Mouse (Mus musculus) left cerebral cortex, postnatal 14 days (tissue): ENCODE measurements at regions not wholly inside any gene's neighbourhood (a gene's known extent, or its start where the extent isn't known, plus 50 kb on each side); places are given as distances from the start of the nearest gene placed in this dataset.
"Not testable (repeated sequence)": the region's sequence is repeated elsewhere in the genome, so short reads cannot be mapped to it uniquely, and the experiment has no call there.

Experiments
- DNase-seq, 2 experiments: peaks; one replicate each; pipeline ENCODE4 v3.0.0; 2021 to 2022; ENCODE audit warnings: low spot score in 2 of 2, mixed read lengths in 1 of 2
- intact Hi-C: fragments of 180-260 bp; cut with DNase I; formaldehyde crosslinking; loops from one replicate; pipeline ENCODE4 v1.15.1; 2025

DNA sequence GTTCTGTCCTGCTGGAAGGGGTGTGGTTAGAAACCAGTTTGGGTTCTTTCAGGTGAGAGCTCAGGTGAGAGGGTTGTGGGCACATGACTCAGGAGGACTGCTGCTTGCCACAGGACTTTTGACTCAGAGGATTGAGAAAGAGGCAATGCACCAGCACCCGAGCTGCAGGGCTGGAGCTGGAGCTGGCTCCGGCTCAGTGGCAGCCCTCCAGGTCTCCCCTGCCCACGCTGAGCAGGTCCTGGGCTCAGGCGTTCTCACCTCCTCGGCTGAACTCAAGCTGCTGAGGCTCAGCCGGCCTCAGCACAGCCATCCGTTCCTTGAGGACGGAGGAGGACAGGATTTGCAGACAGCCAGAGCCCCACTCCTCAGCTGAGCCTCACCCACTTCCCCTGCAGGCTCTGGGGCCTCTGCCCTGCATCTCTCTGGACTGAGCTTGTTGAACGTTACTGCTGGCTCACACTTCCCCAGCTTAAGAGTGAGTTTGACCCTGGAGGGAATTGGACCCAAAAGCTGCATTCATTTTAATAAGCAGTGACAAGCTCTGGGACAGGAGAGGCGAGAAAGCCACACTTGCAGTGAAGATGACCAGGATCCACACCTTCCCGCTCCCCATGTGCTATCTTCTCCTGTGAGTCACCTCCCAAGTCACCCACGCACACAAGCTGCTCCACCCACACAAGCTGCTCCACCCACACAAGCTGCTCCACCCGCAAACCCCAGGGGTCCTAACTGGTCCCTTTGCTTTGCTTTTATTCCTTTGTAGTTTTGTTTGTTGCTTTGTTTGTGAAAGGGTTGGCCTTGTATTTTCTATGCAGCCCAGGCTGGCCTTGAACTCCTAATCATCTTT is 981.0 kb downstream of the 4930447A16Rik start:
- intact Hi-C loops: no loop called here
- DNase-seq: no peak

DNA sequence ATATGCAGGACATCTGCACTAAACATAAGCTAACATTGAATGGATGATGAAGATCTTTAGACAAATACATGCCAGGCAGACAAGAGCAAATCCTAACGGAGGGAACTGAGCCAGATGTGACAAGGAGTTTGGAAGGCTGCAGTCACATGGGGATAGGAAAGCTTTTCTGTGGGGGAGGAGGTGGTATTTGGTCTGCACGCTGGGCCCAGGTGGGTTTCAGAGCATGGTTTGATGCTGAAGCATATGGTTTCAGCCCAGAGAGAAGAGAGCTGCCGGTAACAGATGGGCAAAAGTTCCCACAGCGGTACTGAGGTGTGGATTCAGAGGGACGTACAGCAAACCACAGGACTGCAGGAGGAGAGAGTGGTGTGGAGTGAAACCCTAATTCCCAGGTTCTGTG is 982.1 kb downstream of the 4930447A16Rik start:
- intact Hi-C loops: no loop called here
- DNase-seq: no peak

DNA sequence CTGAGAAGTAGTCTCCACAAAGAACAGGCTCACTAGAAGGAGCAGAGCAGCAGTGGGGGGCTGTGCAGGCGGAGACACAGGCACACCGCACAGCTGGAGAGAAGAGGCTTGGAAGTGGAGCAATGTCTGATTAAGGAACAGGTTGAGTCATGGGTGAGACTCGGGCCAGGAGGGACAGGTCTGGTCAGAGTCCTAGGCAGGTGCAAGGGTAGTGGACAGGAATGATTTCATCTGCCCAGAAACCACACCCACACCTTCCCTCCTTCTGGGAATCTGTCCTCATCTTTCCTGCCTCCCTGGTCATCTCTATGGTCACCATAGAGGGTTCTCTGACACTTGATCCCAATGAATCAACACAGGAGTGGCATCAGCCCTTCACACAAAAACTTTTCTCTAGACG is 983.8 kb downstream of the 4930447A16Rik start:
- DNase-seq: no peak
- intact Hi-C loops: no loop called here

DNA sequence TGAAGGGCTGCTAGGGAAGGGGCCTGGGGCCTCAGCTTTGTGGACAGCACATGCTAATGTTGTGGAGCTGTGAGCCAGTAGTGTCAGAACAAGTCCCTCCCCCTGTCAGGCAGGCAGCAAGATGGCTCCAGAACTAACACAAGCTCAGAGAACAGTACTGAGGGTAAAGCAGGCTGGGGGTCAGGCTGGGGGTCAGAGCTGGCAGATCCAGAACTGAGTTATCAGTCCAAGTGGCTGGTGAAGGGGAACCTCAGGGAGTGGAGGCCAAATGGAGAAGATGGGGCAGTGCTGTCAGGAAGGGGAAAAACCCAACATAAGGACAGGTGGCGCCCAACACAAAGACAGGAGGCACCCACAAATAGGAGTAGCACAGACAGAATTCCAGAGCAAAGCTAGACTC is 985.1 kb downstream of the 4930447A16Rik start:
- intact Hi-C loops: no loop called here
- DNase-seq: no peak

DNA sequence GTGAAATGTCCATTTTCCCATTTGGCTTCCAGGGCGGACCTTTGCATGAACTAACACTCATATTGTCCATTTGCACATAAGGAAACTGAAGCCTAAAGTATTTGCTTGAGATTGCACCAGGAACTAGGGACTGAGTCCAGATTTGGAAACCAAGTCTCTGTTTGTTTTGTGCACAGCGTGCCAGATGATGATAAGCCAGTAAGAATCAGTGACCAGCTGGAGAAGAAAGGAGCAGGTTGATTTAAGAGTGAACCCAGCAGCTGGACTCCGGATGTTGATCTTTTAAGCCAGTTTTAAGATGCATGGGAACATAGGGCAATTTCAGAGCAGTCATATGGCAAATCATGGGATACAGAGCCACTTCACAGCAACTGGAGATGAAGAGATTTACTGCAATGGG is 987.1 kb downstream of the 4930447A16Rik start:
- intact Hi-C loops: no loop called here
- DNase-seq: no peak

DNA sequence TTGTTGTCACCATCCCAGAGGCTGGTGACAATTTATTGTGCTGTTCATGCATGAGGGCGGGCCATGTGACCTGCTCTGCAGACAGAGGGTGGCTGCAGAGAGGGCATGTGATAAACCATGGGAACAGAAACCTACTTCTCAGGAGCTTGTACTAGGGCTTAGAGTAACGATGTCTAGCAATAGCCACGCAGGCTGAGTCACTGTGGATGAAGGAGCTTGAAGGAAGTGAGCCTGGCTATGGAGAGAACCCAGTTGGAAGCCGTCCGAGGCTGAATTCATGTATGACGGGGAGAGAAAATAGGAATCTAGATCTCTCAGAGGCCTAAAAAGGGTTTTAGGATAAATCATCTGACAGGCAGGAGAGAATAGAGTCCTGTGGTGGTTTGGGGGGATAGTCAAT is 988.0 kb downstream of the 4930447A16Rik start:
- intact Hi-C loops: no loop called here
- no peak for DNase-seq

DNA sequence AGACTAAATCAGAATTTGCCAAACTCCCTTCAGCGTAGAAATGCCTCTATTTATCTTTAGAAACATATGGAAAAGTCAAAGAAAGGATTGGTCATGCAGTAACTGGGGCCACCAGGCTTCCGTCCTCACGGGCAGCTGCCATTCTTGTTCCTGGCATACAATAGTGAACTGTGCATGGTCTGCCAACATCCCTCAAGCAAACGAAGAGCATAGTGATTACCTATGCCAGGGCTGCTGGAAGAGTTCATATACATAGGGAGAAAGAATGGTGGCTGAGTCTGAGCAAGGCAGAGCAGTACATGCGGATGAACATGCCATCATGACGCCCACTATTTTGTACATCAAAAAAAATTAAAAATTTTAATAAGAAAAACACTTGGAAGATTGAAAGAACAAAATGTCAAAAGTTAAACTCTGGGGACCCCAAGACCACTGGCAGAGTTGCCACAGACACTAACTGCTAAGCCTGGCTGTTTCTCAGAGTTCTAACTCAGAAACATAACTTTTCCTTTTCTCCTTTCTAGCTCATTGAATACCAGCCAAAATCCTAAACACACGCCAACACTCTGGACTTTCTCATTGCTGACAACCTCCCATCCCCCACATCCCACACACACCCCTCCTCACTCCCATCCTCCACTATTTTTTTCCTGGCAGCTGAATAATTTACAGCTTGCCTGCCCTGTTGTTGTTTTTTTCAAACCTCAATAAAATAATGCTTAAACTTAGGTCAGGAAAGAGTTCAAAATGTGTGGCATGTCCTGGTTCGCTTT is 989.1 kb downstream of the 4930447A16Rik start:
- intact Hi-C loops: no loop called here
- DNase-seq: no peak

DNA sequence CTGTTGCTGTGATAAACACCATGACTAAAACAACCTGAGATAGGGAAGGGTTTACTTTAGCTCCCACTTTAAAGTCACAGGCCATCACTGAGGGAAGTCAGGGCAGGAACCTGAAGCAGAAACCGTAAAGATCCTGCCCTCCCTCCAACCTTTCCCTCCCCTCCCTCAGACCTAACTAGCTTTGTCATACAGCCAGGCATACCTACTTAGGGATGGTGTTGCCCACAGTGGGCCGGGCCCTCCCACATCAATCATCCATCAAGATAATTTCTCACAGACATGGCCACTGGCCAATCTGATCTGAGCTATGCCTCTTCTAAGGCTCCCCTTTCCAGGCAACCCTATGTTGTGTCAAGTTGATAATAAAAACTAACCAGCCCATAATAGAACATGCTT is 989.7 kb downstream of the 4930447A16Rik start:
- intact Hi-C loops: no loop called here
- DNase-seq: no peak

DNA sequence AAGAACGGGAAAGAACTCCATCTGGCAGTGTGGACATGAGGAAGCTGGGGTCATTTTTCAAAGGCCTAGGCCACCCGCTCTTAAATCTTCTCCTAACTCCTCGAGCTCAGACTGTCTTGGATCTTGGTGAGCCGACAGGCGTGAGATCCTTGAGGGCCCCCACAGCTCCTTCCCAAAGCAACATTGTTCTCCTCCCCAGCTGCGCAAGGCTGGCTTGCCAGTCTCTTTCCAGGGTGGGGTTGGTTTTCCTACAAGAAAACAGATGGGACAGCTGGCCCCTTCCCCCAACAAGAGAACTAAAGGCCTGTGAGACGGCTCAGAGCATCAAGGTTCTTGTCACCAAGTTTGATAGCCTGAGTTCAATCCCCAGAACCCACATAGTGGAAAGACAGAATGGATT is 994.3 kb downstream of the 4930447A16Rik start:
- no peak for DNase-seq
- intact Hi-C loops: no loop called here

DNA sequence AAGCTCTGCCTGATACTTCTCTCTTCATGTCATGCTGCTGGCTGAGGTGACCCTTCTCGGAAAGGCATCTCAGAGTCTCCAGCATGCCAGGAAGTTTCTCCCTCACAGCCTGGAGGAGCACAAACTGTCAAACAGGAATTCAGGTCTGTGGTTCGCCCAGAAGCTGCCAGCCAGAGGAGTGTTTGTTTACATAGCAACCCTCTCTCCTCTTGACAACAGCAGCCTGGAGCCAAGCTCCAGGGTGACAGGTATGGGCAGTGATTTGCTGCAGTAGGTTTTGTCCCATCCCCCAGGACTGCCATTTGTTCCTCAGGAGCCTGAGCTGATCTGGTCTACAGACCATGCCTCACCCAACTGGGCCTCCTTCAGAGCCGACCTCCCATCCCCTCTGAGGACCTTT is 995.4 kb downstream of the 4930447A16Rik start:
- intact Hi-C loops: no loop called here
- no peak for DNase-seq

DNA sequence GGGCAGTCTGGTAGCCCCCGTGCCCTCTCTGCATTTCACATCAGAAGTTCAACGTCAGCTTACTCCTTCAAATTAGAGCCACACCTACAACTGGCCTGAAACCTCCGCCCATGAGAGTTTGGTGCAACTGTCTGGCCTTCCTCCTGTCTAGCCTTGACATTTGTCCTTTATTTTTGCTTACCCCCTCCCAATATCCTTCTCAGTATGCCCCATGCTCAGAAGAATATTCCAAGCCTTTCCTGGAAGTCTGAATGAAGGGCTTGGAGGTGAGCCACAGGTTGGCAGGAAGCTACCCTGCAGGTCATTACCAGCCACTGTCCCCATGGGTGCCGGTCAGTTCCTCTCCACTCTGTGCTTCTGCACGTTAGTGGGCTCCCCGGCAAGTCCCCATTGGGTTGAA is 997.4 kb downstream of the 4930447A16Rik start:
- intact Hi-C loops: no loop called here
- DNase-seq: no peak

DNA sequence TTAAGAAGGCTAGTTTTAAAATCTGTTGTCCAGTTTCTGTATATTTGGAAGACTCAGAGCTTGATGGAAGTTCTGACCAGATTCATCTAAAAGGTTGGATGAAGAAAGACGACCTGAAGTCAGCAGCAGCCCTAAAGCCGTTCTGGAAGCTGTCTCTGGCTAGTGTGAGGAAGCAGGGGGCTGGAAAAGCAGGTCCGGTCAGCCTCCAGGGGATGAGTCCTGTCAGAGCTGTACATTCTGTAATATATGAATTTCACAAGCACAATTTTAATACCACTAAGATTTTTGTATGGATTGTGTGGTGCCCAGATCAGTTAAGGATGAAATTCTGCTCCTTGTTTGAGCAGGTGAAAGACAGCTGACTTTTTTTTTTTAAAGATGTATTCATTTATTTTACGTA is 1000.2 kb downstream of the 4930447A16Rik start:
- DNase-seq: no peak
- intact Hi-C loops: no loop called here

DNA sequence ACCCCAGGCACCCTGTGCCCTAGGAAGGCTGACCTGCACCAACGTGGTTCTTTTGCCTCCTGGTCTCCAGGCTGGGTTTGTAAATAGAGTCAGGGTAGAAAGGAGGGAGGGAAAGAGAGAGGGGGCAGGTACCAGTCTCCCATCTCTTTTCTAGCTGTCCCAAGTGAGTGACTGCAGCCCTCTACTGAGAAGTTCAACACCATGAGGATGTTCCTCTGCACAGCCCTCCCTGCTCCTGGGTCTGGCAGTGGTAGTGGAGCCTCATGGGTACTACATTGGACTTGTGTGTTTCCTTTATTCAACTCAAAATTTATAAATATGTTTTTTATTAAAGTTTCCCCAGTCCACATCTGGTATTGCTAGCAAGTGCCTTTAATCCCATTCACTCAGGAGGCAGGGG is 1002.6 kb downstream of the 4930447A16Rik start:
- intact Hi-C loops: no loop called here
- DNase-seq: no peak

DNA sequence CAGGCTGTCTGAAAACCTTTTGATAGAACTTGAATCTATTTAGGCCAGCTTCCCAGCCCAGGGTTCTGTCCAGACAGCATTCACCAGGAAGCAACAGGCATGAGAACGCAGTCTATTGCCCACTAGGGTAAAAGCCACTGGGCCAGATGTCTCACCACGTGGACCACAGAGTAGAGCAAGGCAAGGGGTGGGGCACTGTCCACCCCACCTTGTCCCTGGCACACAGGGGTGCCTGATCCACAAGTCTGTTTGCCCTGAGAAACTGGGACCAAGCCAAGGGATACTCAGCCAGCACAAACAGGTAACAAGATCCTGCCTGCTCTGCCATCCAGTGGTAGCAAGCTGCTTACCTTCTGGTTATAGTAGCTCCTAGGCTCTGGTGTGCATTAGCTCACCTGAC is 1006.3 kb downstream of the 4930447A16Rik start:
- DNase-seq: no peak
- intact Hi-C loops: no loop called here

DNA sequence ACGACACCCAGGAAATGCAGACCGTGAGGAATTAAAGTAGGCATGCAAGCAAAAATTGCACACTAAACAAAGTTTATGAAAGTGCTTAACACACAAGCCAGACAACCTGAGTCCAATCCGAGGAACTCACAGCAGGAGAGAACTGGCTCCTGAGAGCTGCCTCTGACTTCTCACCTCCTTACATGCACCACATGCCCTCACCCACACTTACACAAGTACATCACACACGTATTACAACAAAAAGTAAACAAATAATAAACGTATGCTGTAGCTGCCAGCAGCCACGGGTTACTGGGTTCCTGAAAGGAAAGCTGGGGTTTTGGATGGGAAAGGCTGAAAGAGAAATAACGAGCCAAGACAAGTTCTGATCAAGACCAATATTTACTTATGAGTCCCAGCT is 1008.0 kb downstream of the 4930447A16Rik start:
- intact Hi-C loops: no loop called here
- no peak for DNase-seq

DNA sequence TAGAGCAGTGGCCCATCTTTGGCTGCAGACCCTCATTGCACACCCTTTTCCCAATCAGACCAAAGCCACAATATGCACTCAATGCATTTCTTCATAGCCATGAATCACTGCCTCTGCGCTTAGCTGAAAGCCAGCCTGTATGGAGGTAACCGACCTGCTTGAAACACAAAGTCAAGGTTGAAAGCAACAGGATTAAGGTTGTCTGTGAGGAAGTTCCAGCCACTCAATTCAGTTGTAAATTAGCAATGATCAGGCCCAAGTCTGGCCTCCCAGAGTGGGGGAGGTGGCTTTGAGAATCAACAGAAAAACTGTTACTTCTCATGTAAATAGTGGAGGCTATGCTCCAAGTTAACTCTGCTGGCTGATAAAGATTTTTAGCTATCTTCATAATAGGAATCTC is 1008.9 kb downstream of the 4930447A16Rik start:
- DNase-seq, intact Hi-C loops: not testable (repeated sequence)
